Mouse (Mus musculus) kidney, adult 18-20 months (tissue): ENCODE results near the gene Gm10283.

Experiments used
- DNase-seq: peaks from one replicate; pipeline ENCODE4 v3.0.0; 2021

Gene Gm10283

DNA sequence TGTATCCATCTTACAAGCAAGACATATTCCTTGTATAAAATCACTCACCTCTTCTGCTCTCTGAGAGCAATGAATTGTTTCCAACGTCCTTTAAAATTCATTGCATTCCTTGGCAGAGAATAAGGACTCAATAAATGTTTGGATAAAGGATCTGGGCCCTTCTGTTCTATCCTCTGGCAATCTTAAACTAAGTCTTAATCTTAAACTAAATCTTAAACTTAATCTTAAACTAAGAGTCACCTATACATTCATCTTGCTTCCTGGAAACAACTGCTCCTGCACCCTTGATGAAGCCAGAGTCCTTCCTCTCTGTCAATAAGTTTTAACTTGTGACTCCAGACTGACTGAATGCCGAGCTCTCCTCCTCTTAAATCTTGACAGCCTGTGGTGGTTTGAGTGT lies at the start of gene Gm10283:
Gene Gm10283 (minus strand): TSS at position 101 of the 400 bp plus-strand sequence.
- DNase-seq = no peak

DNA sequence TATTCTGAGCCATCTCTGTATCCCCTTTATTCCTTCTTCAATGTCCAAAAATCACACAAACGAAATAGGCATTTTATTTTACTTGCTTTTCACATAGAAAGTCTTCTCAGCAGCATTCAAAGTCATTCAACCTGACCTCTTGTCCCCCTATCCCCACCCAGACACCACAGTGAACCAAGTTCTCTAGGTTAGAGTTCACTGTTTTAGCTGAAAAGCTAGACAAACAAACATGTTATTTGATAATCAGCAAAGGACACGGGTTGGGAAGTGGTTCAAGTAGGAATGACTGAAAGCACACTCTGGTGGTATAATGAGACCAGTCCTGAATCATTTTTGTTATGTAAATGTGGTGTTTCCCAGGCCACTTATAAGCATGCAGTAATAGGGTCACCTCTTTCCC lies 31.9 kb upstream of the Gm10283 start:
- no peak for DNase-seq

DNA sequence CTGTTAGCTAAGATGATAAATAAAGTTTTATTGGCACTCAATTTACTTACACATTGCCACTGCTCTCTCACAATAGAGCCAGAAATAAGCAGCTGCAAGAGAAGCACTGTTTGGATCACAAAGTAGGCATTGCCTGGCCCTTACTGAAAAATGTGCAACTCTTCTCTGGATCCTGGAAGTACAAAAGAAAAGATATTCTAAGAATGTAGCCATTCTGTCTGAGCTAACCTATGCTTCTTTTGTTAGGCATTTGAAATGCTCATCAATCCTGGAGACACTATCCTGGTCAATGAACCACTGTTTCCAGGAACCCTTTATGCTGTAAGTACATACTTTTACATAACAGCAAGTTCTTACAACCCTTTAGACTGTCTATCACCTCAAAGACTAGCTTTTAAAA lies 15.3 kb upstream of the Gm10283 start:
- DNase-seq = no peak

DNA sequence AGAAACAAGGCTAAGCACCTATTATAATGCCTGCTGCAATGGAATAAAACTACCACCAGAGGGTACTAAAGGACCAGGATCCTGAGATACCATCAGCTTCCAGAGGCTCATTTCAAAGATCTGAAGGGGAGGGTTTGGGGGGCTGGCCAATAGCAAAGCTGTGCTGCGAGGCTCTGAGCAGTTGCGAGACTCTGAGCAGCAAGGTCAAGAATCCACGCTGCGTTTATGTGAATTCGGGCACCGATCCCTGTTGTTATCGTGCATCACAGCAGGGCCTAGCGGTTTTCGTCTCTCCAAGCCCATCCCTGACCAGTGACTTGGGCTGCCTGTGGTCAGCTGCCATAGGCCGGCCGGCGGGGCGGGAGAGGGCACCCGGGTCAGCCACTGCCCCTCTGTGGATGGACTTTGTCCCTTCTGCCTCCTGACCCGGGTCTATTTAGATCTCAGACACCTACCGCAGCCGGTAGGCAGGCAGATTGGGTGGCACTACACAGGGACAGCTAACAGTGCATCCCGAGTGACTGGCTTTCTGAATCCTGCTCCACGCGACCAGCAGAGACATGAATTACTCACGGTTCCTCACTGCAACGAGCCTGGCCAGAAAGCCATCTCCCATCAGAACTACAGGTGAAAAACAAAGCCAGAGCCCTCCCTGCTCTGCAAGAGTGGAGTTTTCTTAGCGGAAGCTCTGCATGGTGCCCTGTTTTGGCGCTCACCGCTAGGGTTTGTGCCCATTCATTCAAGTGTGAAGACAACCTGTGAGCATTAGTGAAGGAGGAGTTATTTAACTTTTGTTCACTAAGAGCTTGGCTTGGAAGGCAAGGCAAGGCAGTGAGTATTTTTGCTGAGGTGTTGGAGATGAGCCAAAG lies 2.9 kb upstream of the Gm10283 start, which contains the start of gene Aadat:
Gene Aadat (plus strand): TSS at position 280 of the 869 bp plus-strand sequence.
- peak; percentile 84 for DNase-seq

DNA sequence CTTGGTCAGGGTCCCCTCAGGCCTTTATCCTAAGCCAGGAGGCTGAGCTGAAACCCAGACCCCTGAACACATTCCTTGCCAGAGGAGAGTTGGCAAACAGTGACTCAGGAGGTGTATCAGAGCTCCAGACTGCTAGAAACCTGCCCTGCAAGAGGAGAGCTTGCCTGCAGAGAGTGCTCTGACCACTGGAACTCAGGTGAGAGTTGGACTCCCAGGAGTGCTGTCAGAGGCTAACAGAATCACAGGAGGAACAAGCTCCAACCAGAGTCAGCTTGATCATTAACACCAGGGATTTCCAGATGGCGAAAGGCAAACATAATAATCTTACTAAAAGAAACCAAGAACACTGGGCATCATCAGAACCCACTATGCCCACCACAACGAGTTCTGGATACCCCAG lies 8.0 kb downstream of the Gm10283 start:
- DNase-seq = peak; percentile 59

DNA sequence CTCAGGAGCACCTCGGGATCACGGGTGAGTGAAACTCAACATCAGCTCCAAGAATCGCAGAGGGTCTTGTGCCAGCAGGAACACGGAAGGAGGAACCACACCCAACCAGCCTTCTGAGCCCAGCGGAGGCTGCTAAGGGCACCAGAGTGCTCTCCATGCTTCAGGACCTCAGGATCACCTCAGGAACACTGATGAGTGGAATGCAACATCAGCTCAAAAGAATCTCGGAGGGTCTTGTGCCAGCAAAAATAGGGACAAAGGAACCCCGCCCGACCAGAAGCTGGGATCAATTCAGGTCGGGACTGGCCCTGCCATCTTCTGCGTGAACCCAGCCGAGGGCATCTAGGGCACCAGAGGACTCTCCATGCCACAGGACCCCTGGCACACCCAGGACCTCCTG lies 8.4 kb downstream of the Gm10283 start:
- peak; percentile 44 for DNase-seq

DNA sequence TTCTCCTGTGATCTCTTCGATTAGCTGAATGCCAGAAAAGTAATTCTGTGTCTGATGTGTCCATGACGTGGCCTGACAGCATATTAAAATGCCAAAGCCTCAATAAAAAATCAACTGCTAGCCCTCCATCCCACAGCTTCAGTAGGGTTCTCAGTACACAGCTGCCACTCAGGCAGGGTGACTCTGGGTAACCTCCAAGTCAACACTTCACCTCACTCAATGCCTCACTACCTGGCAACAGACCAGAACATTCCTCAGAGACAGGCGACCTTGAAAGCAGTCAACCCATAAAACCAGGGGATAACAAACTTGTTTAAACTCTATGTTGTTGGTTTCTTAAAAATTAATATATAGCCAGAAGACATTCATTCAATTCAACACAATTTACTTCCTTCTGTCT lies 10.5 kb downstream of the Gm10283 start:
- DNase-seq = peak; percentile 61

DNA sequence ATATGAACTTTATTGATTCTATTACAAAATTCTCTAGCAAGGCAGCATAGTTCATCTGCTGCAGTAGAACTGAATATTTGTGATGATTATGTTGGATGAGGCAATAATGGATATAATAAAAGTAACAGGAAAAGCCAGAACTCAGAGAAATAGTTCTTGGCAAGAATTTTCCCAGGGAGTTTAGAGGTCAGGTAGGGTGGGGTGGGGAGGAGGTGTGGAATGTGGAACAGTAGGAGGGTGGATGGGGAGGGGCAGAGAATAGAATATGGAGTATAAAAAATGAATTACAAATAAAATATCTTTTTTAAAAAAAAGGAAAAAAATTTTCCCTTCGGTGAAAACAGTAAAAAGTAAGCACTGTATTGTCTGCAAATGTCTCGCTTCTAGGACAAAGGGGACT lies 11.1 kb downstream of the Gm10283 start:
- no peak for DNase-seq

DNA sequence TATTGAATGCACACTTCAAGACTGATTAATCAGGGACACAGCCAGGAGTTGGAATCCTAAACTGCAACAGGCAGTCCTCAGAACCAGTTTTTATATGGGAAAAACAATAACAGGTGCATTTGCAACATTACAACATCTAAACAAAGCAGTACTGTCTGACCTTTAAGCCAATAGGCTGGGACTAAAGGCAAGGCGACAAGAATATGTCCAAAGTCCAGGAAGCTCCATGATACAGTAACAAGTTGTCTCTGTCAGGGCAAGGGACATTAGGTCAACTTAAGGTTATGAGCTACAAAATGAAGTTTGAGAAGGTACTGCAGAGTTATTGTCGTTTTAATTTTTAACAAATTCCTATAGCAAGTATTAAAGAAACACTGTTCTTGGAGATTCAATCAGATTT lies 12.9 kb downstream of the Gm10283 start:
- no peak for DNase-seq

DNA sequence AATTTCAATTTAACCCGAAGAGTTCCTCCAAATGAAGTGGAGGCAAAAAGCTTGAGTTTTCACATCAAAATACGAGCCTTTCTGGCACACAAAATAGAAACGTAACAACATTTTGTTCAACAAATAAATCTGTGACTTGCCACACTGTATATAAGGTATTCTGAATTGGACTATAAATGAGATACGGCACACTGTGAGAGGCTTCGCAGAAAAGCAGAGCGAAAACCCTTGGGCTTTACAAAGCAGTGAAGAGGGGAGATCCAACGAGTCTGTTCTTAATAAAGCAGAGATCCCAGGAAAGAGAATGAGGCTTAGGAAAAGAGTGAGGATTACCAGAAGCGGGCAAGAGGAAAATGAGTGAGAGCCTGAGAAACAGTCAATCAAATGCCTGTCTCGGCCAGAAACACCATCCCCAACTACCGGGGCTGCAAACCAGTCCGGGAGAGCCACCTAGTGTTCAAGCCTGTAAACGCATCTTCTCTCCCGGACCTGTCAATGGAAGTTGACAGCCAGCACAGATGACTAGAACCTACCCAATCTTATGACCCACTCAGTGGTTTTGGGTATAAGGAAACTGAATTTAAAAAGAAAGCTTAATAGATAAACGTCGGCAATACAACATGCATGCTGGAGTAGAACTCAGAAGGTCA lies 36.2 kb downstream of the Gm10283 start:
- peak; percentile 75 for DNase-seq

DNA sequence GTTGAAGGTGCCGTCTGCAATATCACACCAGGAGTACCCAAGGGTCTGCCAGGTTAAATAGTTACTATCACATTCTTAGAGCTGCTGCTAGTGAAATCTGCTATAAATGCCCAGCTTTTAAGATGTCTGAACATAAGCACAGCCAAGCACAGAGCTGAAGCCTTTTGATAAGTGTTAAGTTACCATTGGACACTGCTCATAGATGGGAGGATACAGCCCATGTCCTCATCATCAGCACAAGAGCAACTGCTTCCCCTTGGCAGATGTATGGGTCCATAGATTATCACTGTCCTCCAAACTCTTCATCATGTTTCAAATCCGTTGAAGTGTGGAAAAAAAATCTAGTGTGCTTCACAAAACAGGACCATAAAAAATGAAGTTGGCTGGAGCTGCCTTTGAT lies 53.7 kb downstream of the Gm10283 start:
- no peak for DNase-seq

DNA sequence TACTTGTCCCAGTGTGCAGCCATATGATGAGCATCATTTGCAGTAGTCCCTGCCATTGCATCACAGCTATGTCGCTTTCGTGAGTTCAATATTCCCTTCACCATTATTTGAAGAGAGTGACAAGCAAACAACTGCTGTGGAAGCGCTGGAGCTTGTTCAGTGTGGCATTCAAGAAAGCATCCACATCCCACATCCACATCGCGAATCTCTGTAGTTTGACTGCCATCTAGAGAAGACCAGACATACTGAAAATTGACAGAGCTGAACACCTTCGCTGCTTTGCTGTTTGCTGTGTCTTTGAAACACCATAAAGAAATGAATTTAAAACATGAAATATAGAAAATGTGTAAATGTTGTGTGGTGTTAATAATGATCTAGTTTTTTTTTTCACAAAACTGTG lies 58.0 kb downstream of the Gm10283 start:
- DNase-seq = no peak

DNA sequence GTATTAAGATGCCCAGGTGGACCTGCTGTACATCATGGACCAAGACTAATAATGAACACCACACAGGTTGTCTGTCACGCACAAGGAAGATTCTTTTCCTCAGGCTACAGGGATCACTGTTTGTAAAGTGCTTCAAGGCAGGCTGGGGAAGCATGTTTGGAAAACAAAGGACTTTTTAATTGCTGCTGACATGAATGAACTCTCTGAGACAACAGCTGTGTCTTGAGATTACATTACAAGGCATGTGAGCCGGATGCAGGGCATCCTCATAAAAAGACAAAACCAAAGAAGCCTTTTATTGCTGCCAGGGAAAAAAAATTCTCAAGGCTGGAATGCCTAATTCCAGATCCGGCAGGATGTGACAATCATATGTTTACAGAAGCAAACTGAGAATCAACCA lies 64.4 kb downstream of the Gm10283 start:
- DNase-seq = no peak

DNA sequence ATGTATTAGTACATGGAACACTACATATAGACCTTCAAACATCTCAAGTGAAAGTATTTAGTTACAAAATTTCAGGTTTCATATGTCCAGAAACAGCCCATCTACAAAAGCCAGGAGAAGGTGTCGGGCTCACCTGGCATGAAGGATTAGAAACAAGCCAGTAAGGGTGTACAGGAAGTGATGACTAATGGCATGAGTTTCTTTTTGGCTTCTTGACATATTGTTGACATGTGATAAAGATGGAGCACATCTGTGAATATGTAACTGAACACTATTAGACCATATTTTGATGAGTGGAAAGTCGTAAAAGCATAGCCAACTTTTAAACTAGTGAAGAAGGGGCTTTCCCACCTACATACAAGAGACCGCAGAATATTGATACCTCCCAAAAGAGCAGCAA lies 66.1 kb downstream of the Gm10283 start:
- DNase-seq = no peak

DNA sequence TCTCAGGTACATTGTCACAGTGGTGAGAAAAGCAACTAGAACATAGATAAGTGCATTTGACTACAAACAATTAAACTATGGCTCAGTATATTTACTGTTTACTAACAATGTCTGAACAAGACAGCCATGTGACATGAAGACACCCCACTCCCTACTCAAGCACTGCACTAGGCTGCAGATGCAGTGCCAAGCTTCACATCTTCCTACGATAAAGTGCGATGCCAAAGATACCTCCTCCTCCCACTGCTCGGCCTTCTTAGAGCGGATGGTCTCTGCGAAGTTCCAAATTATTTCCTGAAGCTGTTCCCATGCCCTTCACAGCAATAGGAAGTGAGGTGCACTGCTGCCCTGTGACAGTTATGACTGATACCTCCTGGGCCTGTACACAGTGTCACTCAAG lies 70.3 kb downstream of the Gm10283 start:
- no peak for DNase-seq

DNA sequence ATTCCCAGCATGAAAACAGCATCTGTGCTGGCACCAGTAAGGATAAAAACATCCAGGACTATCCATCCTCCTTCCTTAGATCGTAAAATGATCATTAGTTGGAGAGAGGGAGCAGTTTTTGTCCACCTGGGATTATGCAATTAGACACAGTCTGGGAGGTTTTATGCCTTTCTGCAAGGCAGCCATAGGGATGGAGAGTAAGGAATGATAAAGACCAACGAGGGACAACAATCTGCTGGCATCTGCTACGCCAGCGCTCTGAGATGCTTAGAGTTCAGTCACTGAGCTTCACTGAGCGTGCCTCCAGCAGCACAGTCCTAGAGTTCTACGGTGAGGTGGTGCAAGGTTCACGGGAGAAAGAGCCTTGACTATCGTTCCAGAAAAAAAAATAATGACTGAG lies 96.6 kb downstream of the Gm10283 start:
- DNase-seq = no peak

DNA sequence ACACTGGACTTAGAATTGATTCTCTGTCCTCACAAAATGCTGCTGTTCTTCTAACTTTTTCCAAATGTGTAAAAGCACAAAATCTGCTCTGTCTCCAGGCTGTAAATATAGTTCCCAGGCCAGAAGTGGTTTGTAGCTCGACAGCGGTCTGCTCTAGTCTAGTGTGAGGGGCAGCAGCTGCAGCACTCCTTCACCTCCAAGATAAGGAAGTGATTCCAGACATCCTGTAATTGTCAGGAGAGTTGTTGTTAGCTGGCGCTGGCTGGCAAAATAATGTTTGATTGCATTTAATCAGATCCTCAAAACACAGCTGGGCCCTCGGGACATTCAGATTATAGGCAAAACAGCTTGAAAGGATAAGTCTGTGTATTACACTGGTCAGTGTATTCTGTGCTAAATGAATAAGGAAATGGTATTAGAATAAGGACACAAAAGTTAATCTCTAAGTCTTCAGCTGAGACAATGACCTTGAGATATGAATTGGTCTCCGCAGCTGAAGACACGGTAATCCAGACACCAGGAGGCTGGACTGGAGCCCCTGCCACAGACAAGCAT lies 97.9 kb downstream of the Gm10283 start:
- DNase-seq = no peak

DNA sequence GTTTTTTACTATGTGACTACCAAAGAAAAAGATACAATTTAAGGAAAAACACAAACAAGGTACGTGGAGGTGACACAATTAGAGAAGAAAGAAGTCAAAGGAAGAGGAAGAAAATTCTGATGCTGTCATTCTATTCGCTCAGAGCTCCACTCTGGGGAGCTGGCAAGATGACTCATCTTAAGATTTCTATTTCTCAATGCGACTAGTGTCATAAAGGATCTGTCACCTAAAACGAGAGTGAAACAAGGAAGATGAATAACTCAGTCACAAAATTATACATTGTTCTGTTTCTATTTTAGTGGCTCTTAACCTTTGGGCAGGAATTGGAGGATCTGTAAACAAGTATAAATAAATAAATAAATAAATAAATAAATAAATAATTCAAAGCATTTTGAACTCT lies 109.3 kb downstream of the Gm10283 start:
- no peak for DNase-seq

DNA sequence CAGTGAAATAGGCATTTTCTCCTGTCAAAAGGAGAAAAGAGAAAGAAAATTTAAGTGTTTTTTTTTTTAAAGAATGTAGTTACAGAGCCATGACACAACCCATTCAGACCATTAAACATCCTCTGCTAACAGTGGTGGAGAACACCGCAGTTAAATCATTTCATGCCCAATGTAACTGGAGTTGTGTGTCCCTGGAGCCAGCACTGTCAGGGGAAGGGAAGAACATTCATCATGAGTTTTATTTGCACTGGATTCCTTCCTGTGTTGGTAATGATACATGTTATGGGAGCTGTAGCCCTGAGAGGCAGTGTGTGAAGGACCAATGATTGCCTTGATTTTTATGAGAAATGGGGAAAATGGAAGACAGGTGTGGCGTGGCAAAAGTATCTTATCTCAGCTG lies 116.4 kb downstream of the Gm10283 start:
- DNase-seq = no peak
